Mouse (Mus musculus) cerebellum, adult 18-20 months (tissue): ENCODE measurements around the gene Lrrc41.
A peak's percentile ranks its signal among the peaks of the same experiment; 100 is the strongest.

Experiments
- DNase-seq, 2 experiments: peaks; one replicate each; pipeline ENCODE4 v3.0.0; 2021

The Lrrc41 gene

DNA sequence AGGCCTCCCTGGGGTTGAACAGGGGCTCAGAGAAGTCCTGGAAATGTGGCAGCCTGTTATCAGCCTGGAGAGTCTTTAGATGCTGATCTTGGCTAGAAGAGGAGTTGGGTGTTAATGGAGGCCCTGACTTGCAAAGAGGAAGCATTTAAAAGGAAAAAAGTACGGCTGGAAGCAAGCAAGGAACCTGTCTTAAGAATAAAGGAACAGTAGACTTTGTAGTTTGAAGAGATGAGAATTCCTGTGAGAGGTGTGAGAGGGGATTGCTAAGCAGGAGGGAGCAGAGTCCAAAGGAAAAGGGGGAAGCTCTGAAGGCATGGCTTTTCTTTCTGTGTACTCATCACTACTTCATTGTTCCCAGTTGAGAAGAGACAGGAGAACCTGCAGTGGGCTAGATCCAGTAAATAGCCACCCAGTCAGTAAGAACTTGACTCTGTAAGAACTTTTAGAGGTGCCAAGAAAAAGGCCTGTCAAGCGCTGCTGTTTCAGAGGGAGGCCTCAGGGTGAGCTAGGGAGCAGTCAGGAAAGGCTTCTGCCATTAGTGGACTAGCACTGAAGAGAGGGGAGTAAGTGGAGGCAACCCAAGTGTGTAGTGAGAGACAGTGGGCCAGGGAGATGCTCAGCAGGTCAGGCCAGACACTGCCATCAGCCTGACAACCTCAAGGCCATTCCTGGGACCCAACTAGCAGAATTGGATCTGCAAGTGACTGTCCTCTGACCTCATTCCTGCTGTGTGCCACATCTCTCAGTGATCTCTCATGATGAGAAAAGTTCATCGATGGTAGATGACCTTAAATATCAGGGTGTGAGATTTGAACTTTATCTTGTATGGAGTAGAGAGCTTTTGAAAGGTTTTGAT, 2.4 kb downstream of the Lrrc41 start:
- no peak for DNase-seq

DNA sequence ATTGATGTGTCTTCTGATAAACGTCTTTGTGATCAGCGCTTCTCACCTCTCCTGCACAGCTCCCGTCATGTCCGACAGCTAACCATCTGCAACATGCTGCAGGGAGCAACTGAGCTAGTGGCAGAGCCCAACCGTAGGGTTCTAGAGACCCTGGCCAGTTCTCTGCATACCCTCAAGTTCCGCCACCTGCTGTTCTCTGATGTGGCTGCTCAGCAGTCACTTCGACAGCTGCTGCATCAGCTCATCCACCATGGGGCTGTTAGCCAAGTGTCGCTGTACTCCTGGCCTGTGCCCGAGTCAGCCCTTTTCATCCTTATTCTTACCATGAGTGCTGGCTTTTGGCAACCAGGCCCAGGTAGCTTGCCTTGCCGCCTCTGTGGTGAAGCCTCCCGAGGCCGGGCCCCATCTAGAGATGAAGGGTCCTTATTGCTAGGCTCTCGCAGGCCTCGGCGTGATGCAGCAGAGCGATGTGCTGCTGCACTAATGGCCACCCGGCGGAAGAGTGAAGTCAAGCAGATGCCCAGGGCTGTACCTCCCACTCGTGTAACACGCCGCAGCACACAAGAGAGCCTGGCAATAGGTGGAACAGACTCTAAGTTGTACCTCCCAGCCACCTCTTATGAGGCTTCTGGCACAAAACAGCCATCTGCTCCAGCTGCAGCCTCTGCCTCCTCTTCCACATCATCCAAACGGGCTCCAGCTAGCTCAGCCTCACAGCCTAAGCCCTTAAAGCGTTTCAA, 13.6 kb downstream of the Lrrc41 start:
- peak in 1 of 2 experiments; percentile 18 for DNase-seq

DNA sequence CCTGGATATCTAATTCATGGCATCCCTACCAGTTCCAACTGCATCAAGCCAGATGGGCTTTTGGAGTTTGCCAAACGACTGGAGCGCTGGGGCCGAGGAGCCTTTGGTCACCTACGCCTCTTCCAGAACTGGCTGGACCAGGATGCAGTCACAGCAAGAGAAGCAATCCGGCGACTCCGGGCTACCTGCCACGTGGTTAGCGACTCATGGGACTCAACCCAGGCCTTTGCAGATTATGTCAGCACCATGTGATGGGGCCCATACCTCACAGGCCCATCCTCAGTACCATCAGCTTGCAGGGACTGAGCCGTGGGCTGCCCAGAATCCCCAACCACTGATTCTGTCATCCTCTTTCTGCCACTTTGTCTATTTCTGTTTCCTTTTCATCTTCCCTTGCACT, 21.2 kb downstream of the Lrrc41 start:
- no peak for DNase-seq

DNA sequence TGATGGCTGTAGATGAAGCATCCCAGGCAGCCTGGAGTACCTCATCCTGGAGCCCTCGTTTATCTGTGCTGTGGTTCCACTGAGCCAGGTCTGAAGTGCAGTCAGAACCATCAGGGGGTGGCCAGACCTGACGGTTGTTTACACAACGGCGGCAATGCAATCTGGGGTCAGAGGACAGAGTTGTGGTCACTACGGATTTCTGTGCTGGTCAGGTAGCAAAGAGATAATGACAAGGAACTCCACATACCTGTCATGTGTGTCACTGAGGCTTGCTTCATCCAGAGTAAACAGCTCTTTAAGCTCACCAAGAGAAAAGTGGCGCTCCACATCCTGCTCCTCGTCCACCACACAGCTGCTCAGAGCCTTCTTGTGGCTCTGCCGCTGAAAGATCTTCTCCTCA, 22.1 kb downstream of the Lrrc41 start:
- no peak for DNase-seq

DNA sequence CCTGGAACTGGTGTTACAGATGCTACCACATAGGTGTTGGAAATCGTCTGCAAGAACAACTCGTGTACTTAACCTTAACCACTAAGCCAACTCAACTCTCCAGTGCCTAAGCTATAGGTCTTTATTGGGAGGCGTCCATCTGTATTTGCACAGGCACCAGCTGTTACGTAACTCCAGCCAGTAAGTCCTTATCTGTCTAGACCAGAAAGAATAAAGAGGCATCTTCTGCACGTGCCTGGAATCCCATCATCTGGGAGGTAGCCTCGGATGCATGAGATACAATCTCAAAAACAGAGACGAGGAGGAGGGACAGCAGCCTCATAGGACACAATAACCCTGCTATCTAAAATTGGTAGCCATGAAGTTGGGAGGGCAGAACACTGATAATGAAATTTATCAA, 25.9 kb downstream of the Lrrc41 start:
- no peak for DNase-seq

DNA sequence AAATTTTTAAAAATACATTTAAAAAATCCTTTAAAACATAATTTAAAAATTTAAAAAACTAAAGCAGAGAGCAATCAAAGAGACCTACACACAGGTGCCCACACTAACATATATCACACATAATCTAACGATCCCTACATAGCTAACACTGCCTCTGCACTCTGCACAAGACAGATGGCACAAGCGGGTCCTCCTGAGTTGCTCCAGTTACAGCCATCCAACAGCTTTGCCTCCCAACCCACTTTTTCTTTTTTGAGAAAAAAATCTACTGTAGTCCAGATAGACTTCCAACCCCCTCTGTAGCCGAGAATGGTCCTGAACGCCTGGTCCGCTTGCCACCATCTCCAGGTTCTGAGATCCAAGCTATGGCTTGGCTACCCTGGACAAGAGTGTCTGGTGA, 30.2 kb downstream of the Lrrc41 start:
- no peak for DNase-seq

DNA sequence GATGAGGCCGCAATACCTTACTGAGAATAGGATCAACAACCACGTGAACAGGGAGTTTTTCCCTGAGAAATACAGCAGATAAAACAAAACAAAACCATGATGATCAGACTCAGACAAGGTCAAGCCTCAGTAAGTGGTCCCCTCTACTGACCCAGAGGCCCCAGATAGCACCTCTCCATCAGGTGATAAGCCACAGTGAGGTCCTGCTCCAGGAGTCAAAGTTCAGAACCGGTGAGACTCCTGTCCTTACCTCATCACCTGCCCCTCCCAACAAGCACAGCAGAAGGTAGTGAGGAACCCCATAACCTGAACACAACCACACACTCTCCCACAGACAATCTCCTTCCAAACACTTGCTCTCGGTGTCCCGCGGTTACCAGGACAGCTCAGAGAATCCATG, 35.6 kb downstream of the Lrrc41 start:
- DNase-seq, result no peak

DNA sequence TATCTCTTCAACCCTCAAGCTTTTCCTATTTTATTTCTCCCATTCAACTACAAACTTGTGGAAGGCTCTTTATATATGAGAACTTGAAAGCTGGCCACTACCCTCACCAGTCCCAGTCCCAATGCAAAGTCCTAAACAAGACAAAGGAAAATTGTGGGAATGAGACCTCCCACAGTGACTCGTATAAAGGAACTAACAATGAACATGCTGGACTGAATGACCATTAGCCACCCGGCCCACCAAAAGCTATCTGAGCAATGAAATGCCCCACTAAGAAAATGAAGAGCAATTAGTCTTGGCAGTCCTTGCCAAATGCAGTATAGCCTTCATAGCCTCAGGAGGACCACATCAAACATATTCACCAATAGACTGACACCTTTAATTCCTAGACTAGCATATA, 36.4 kb downstream of the Lrrc41 start:
- DNase-seq, result no peak

DNA sequence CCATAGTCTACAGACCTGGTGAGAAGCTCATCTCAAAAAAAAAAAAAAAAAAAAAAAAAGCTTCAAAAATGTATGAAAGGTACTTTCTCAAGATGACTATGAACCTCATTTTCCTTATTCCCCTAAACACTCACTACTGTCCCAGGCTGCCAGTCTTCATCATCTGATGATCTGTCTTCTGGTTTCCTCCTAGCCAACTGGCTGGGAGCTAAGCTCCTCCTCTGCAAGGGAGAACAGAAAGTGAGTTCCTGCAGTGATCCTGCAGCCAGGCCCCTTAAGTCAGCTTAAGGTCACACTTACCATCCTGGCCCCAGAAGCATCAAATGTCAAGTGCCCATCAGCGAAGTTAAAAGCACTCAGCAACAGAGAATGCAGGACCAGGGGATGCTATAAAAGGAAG, 47.7 kb downstream of the Lrrc41 start:
- DNase-seq, result no peak

DNA sequence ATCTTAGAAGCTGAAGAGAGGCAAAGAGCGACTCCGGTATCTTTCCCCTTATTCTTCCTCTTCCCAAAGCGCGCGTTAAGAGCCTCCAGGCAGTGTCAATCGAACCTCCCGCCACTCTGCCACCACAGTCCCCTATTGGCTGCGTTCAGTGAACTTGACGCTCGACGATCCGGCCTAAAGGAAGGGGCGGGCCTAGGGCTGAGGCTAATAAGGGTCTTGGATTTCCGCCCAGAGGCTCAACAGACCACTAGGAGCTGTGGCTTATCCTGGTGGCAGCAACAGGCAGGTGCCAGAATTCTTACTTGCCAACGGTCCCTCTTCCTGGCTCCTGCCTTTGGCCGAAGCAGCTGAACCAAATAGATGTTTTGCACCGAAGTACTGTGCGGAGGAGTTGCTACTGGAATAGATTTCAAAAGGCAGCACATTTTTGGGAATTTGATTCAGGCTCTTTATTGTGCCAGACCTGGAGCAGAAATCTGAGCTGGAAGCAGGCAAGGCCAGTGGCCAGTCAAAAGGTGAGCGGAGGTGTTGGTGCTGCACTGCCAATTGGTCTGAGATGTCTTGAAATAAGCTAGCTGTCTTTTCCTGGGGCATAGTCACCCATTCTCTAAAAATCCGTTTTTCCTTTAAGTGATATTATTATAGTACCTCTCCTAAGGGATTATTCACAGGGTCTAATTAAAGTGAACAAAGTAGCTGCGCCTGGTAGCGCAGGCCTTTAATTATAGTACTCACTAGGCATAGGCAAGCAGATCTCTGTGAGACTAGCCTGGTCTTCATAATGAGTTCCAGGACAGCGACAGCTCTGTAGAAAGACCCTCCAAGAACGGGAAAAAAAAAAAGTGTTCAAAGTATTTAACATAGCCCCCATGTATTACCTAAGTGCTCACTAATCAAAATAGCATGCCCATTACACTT, 48.8 kb downstream of the Lrrc41 start, which contains the start of the genes Rad54l and Pomgnt1:
TSS of gene Rad54l (minus strand) at position 89 of the 918 bp plus-strand sequence.
TSS of gene Pomgnt1 (plus strand) at position 239 of the 918 bp plus-strand sequence.
- peak; percentile 74 to 81 for DNase-seq

DNA sequence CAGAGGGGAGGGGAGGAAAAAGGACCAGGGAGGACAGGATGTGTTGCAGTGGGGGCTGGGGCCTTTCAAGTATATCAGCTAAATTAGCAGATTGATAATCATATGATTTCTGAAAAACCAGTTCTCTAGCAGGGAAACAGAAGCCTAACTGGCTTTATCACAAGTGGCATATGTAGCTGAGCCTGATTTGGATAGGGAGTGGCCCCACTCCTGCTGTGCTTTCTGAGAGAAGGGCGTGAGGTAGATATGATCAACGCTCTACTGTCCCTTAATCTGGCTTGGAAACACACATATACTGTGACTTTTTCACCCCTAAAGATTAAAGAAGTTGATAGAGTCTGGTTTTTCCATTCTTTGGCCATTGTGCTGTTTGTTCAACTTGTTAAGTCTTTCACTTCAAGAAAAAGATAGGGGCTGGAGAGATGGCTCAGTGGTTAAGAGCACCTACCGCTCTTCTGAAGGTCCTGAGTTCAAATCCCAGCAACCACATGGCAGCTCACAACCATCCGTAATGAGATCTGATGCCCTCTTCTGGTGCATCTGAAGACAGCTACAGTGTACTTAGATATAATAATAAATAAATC, 50.8 kb downstream of the Lrrc41 start:
- DNase-seq, result no peak

DNA sequence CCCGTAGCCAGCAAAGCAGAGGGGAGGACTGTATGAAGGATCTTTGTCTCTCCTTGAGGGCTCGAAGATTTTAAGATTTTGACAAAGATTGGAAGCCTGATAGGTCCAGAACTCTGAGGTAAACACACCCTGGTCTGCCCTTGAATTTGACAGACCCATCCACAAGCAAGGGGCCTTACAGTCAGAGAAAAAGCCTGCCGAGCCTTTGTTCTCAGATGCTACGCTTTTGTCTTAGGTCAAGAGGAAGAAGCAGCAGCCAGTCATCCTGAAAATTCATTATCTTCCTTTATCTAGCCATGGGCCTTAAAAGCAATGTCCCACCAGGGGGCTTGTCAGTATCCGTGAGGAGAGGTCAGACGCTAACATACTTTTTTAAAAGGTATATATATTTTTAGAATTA, 52.9 kb downstream of the Lrrc41 start:
- DNase-seq, result no peak

DNA sequence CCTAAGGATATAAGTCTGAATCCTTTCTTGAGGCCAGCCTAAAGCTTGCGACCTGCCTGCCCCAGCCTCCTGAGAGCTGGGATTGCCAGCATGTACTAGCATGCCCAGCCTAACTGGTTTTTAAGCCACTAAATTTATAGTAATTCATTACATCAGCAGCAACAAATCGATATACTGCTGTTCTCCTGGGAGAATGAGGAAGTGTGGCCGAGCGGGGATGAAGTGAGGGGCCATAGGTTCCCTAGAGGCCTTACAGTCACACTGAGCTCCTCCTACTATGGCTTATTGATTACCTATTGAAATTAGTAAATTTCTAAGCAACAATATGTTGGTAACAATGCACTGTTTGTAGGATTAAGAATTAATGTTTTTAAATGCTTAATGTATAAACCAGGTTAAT, 58.1 kb downstream of the Lrrc41 start:
- DNase-seq, result no peak

DNA sequence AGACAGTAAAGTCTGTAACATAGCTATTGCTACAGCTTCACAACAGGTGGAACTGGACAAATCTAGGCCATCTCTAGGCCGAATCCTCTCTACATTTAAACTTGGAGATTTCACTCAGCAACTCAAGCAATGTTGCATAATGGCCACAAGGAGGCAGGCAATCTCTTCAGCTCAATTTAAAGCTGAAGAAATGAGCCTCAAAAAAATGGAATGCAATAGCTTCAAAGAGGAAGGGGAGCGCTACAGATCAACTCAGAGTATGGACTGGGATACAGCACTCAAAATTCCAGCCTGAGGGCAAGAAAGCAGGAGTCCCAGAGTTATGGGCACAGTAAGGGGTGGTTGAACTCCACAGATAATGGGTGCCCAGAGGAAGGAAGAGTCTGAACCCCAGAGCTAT, 59.9 kb downstream of the Lrrc41 start:
- DNase-seq, result no peak

DNA sequence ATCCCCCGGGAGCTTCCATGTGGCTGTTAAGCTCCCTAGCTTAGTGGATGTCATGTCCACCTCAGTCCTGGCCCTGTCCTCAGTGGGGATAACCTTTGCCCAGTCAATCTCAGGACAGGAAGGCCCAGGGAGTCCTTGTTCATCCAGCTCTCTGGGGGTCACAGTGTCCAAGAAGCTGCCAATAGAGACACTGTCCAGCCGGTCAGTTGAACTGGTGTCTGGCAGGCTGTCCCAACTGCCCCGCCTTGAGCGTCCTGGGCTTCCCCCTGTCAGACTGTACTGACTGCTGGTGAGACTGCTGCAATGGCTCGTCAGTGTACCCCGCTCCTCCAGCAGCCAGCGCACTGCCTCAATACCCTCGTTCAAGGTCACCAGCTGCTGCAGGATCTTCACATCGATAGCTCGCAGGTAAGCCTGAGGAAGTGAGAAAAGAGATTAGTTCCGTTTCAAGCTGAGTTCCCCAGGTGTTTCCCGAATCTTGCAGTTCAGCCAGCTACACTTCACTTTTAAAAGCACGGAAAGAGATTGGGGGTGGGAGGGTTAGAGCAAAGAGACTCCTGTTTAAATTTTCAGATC, 62.4 kb downstream of the Lrrc41 start:
- no peak for DNase-seq

DNA sequence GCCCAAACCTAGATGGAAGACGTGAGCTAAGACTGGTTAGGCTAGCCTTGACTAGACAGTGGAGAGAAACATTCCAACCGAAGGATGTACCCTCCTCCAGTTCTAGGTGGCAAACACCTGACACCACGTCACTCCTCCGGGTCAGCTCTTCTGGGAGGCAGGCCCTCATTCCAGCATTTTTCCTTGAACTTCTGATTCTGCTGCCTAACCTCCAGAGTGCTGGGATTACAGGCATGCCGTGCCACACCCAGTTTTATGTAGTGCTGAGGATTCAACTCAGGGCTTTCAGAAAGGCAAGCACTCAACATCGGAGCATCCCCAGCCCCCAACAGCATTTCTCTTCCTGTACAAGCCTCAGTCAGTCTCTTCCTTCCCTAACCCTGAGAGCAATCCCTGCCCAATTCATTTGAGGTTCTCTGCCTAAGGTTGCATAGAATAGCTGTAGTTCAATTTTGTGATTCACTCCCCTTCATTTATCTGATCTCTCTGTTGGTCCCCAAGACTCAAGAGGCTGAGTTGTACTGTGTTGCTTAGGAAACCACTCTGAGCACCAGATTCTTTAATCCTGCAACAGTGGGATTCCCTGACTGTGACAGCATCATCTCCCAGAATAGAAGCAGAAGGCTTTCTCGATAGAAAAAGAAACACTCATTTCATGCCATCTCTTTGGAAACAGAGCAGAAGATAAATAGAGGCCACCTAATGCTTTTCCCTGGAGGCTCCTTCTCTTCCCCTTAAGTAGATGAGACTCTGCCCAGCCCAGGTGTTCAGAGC, 65.9 kb downstream of the Lrrc41 start:
- DNase-seq, result no peak

DNA sequence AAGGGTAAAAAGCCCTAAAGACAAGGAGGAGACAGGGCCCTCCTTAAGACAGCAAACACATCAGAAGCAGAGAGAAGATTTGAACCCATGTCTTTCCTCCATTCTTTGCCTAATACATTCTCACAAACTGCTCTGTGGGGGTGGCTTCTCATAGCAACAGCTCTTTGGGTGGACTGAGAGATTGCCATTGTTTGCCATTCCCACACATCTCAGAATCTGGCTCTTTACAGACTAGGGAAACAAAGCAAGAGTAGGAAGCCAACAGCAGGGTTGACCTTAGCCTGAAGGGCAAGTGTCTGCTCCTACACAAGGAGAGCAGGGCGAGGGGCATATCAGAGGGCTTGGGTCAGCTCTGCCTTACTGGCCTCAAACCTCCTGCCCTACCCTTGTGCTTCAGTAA, 66.7 kb downstream of the Lrrc41 start:
- DNase-seq, result no peak

DNA sequence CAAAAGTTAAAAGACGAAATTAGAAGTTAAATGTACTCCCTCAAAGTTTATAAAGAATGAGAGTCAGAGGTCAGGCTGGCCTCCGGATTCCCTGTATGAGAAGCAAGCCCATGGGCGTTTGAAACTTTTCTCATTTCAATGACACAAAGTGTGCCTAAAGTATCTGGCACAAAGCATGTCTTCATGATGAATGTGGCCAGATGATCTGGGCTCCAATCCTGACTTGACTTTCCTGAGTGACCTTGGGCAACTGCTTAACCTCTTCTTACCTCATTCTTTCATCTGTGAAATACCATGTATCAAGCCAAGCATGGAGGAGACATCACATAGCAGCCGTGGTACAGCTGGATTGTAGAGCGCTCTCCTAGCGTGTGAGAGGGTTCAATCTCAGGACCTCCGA, 67.2 kb downstream of the Lrrc41 start:
- DNase-seq, result no peak

DNA sequence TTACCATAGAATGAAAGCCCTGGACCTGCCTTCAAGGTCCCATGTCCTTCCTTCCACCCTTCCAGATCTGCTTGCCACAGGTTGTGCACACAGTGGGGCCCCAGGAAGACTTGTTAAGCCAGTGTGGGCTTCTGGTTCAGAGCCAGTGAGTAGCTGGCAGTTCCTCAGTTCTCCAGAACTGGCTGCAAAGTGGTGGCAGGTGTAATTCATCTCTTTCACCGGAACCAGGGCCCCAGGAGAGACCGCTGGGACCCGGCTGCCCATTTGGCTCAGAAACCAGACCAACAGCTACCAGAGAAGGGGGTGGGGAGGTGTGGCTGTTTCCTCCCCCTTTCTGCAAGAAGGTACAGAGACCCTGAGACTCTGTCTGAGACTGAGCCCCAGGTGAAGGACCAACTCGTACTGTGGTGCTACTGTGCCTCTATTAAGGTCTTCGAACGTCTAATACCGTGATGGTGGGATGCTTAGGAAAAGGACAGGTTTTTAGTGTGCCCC, 68.3 kb downstream of the Lrrc41 start:
- peak; percentile 93 to 96 for DNase-seq

DNA sequence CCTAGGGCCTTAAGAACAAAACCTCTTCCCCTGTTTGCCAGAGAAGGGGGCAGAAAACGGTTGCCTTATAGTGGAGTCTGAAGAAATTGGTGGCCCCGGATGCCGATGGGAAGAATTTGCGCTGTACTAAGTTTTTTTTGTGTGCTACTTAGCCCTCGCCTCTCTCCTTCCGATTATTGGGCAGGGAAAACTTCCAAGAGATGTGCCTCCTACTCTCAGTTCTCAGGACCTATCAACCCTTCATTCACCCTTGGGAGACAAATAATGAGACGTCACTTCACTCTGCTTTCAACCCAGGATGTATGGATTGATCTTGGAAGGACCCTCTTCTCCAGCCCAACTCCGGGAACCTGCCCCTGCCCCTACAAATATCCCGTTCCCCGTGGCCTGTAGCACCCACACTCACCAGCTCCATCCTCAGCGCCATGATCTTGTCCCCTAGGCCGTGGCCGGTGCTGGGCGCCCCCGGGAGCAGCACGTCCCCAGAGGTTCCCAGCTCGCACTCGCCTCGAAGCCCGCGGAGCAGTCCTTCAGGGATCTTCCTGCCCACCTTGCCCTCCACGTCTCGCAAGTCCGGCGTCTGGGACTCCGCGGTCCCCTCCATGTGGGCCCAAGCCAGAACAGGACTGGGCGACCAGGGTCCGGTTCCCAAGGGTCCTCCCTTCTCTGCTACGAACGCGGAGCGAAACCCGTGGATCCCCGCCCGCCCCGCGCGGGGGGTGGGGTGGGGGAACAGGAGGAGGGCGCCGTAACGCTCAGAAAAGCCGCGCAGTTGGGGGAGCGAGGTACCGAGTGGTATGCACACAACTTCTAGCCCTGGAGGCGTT, 69.0 kb downstream of the Lrrc41 start:
- peak; percentile 82 to 88 for DNase-seq
